Mouse (Mus musculus) ZHBTc4 (cell line): Measurements from ENCODE around the gene Dip2b.
A peak's percentile ranks its signal among the peaks of the same experiment; 100 is the strongest.

Source experiments
- DNase-seq: peaks from one replicate; pipeline ENCODE4 v3.0.0-alpha.2; 2011; ENCODE audit warnings: low read depth, low spot score

Gene Dip2b

GRCm38 (mm10) chr15:100038470-100038971, at the start of gene Dip2b:
TSS of gene Dip2b (plus strand) at chr15:100038664.
- peak; percentile 98 for DNase-seq

GRCm38 (mm10) chr15:99993100-99993499, 45.4 kb upstream of the Dip2b start:
- no peak for DNase-seq

- no peak for DNase-seq
Measured at GRCm38 (mm10) chr15:99997114-99997804, 41.2 kb upstream of the Dip2b start.

GRCm38 (mm10) chr15:99999390-99999789, 39.1 kb upstream of the Dip2b start:
- no peak for DNase-seq

GRCm38 (mm10) chr15:100004677-100005273, 33.7 kb upstream of the Dip2b start:
- no peak for DNase-seq

GRCm38 (mm10) chr15:100006180-100006579, 32.3 kb upstream of the Dip2b start:
- no peak for DNase-seq

GRCm38 (mm10) chr15:100018280-100018899, 20.1 kb upstream of the Dip2b start:
- no peak for DNase-seq

GRCm38 (mm10) chr15:100021175-100021574, 17.3 kb upstream of the Dip2b start:
- DNase-seq: peak; percentile 39

- peak; percentile 71 for DNase-seq
Measured at GRCm38 (mm10) chr15:100022923-100023322, 15.5 kb upstream of the Dip2b start.

GRCm38 (mm10) chr15:100025076-100025834, 13.2 kb upstream of the Dip2b start:
- no peak for DNase-seq

- DNase-seq: no peak
Measured at GRCm38 (mm10) chr15:100028133-100028532, 10.3 kb upstream of the Dip2b start.

GRCm38 (mm10) chr15:100029497-100029896, 9.0 kb upstream of the Dip2b start:
- DNase-seq: no peak

GRCm38 (mm10) chr15:100029900-100030299, 8.6 kb upstream of the Dip2b start:
- DNase-seq: no peak

GRCm38 (mm10) chr15:100032546-100032945, 5.9 kb upstream of the Dip2b start:
- no peak for DNase-seq

- peak; percentile 66 for DNase-seq
Measured at GRCm38 (mm10) chr15:100039001-100039701, 687 bp downstream of the Dip2b start.

GRCm38 (mm10) chr15:100040541-100041266, 2.2 kb downstream of the Dip2b start:
- no peak for DNase-seq

GRCm38 (mm10) chr15:100041267-100042047, 3.0 kb downstream of the Dip2b start:
- peak; percentile 85 for DNase-seq

- DNase-seq: no peak
Measured at GRCm38 (mm10) chr15:100042048-100042400, 3.6 kb downstream of the Dip2b start.

GRCm38 (mm10) chr15:100045576-100045975, 7.1 kb downstream of the Dip2b start:
- DNase-seq: no peak
